Mouse (Mus musculus) naive thymus-derived CD4-positive, alpha-beta T cell, adult 2 months (primary cell): Measurements from ENCODE around the gene Cops9.

Experiments
- DNase-seq: peaks from one replicate; pipeline ENCODE4 v3.0.0-alpha.2; 2011; ENCODE audit warnings: low read depth

Cops9 gene

DNA sequence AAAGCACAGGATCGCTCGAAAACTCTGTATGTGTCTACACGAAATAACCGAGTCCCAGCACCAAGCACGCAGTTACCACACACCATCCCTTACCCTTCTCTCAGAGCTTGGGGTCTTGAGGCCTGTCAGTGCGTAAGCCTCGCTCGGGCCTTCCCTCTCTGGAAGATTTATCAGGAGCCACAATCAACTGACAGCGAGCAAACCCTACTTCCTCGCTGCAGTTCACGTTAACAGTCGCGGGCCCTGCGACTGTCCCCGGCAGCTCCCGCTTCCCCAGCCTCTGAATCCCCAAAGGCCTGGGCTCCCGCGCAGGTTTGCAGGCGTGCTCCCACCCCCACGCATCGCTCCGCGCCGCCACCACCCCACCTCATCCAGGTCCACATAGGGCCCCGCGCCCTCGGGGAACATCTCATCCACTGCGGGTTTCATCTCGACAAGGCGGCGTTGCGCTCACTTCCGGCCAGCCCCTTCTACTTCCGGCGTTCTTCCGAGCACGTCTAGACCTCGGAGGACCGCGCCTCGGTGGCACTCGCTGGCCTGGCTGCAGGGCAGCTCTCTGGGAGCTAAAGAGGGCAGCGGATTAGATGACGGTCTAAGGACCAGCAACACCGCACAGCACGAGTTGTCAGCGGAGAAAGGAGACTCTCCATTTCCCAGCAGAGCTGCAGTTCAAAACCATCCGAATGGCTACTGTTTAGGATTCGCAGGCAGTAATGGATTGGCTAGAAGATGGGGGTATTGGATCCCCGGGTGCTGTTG, at the start of gene Cops9:
Cops9 (minus strand) TSS at position 472 of the 759 bp plus-strand sequence.
- DNase-seq: peak; percentile 90

- DNase-seq: no peak
Measured at GRCm38 (mm10) chr1:92691166-92691844, 49.5 kb upstream of the Cops9 start.

- no peak for DNase-seq
Measured at GRCm38 (mm10) chr1:92686994-92687393, 45.2 kb upstream of the Cops9 start.

DNA sequence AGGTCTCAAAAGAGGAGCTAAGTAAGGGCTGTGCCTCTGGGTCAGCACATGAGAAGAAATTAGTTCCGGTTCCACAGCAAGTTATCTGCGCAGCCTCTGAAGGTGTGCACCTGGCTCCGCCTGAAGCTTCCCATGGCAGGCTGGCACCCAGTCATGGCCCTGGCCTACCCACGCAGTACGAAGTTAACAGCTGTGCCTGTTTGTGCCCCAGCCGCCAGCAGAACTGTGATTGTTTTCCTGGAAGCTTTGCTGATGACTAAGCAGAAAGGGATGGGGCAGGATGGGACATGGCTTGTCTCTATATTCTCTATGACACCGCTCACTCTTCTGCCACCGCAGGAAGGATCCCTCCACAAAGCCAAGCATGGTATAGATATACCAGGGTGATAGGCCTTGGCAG, 41.4 kb upstream of the Cops9 start:
- no peak for DNase-seq

DNA sequence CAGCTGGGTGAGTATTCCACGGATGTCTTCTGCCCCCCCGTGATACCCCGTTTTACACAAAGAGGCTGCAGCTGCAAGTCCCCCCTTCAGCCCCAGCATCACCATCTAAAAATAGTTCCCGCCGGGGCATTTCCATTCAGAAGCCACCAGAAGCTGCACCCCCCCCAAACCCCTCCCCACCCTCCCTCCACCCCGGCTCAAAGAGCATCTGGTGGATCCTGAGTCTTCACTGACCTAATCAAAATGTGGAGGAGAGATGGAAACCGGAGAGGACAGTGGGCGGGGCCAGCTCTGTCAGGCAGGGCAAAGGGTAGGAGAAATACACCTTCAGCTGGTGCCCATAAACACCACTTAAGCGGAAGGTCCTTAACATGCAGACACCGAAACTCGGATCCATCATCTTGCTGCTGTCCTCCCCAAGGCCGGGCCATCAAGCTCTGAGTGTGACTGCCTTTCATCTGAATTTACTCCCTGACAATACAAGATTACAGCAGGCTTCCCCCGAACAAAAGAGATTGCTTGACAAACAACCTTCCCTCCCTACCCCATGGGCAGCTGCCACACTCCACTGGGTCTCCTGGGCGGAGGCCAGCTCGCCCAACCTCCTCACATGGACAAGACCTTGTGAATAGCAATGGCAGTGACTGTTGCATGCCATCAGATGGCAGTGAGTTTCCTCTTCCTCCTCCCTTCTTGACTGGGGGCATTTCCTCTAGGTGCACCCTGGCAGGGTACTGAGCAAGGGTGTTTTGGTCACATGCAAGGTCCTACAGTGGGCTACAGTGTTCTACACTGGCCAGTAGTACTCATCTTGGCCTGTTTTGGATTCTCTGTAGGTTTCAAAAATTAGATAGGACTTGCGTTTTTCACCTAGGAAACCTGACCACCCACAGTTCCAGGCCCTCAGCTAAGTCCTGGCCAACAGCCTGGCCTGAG, 39.2 kb upstream of the Cops9 start:
- DNase-seq: no peak

GRCm38 (mm10) chr1:92678757-92679156, 37.0 kb upstream of the Cops9 start:
- DNase-seq: no peak

DNA sequence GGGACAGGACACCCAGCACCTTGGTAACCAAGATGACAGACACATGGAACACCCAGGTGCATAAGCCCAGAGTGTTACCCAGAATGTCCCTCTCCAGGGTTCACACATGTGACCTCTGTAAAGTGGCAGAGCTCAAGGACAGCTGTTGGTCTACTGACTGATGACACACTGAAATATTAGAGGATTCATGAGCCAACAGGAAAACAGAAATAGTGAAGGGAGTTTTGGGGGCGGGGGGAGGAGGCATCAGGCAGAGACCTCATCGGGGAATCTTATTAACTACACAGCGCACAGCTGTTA, 34.8 kb upstream of the Cops9 start:
- no peak for DNase-seq

DNA sequence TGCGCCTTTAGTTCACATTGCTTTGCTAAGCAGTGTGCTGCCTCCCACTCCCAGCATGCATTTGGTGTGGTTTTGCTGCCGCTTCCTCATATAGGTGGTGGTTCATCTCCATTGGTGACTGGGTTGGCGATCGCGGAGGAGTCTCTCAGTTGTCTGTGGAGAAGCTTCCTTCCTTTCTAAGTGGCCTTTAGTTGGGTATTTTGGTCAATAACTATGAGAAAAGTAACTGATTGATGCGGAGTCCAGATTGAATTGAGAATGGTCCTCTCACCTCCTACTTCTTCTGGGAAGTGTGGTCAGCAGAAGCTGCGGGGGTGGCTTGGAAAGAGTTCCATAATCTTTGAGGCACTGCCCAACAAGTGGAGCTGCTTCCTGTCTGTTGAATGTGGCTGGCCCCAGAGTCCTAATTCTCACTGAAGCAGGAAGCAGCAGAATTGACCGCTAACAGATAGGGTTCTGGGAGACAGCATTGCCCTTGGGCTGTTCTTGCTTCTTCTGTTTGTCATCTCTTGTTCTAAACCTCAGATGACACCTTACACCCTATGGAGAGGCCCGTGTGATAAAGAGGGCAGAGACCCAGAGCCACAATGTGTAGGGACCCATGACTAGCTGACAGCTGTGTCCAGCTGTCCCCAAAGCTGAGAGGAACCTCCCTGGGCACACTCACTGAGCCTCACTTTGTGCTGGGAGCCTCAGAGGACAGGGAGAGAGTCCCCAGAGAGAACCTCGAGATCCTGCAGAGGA, 34.3 kb upstream of the Cops9 start:
- peak; percentile 15 for DNase-seq

DNA sequence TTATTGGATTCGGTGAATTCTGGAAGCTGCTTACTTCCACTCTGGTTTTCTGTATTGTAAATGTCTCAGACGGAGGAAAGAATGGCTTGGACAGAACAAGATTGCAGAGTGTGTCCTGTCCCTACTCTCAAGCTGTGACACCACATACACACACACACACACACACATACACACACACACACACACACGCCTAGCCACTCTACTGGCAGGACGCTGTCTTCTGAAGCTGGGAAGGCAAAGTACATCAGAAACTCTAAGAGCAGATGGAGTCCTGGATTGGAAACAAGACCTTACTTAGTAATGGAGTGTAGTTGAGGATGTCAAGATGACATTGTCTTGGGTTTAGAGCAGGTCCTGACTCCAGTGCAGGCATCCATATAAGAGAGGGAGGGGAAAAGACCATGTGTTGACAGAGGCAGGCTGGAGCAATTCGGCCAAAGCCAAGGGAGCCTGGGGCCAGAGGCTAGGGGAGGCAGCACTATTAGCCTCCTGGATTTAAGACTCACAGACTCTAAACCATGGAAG, 31.5 kb upstream of the Cops9 start:
- no peak for DNase-seq

GRCm38 (mm10) chr1:92671326-92671725, 29.5 kb upstream of the Cops9 start:
- no peak for DNase-seq

GRCm38 (mm10) chr1:92669430-92669829, 27.6 kb upstream of the Cops9 start:
- no peak for DNase-seq

GRCm38 (mm10) chr1:92667106-92667505, 25.3 kb upstream of the Cops9 start:
- no peak for DNase-seq

GRCm38 (mm10) chr1:92659392-92659791, 17.6 kb upstream of the Cops9 start:
- no peak for DNase-seq

DNA sequence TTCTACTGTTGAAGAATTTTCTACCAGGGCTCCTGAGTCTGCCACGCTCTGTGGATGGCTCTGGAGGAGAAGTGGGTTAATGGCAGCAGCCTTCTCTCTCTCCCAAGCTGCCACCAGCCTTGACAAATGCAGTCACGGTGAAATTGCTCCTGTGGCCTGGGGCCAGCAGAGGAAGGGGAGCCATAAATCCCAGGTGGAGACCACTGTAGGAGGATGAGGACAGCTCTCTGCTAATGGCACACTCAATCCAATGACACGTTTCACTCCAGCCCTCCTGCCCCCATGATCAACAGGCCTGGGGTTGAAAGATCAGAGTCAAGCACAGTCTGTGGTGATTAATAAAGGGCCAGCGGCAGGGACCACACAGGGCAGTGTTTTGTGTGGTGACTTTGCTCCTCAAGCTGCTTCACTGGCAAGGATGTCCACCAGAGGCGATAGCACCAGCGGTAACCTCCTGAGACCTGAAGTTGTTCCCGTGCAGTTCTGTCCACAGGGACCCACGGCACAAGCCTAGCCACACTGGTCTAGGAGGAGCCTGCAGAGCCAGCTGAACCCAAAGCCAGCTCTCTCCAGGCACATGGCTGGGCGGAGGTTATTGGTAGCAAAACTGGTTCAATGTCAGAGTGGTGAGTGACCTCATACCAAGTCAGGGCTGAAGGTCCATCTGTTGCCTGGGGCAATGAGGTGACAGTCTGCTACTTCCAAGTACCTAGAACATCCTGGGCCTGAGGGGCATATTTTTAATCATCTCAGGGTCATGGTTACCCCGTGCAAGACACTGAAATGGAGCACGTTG, 15.4 kb upstream of the Cops9 start:
- no peak for DNase-seq

DNA sequence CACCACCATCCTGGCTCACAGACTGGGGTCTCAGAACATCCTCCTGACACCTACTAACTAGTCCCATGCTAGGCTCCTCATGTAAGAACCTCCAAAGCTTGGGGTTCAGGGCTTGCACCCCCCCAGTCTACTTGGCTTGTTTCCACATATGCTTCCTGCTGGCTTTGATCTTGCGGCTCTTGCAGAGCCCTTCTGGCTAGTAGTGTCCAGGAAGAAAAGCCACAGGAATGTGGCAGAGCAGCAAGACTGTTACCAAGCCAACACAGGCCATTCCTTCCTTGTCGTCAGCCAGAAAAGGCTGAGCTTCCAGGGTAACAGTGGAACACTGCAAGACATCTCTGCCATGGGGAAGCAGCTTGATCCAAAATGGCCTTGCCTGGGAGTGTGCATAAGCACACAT, 12.9 kb upstream of the Cops9 start:
- no peak for DNase-seq

GRCm38 (mm10) chr1:92653179-92653578, 11.4 kb upstream of the Cops9 start:
- no peak for DNase-seq

DNA sequence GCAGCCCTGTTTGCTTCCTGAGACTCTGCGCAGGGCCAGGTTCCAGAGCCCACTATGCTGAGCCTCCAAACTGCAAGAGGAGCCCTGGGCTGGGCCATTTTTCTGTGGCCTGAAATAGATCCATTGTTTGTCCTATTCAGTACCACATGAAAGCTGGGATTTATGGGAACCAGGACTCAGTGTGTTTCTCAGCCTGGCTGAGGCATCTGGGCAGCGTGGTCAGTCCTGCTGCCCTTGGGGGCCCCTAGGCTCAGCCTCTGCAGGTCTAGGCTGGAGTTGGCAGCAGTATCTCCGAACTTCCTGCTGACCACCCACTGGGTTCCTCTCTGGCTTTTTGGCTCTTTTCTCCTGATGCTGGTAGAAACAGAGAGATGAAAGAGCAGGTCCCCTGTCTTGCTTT, 9.7 kb upstream of the Cops9 start:
- no peak for DNase-seq

GRCm38 (mm10) chr1:92648673-92649072, 6.9 kb upstream of the Cops9 start, which contains the start of gene Otos:
Gene Otos (minus strand): TSS chr1:92648841.
- peak; percentile 78 for DNase-seq

DNA sequence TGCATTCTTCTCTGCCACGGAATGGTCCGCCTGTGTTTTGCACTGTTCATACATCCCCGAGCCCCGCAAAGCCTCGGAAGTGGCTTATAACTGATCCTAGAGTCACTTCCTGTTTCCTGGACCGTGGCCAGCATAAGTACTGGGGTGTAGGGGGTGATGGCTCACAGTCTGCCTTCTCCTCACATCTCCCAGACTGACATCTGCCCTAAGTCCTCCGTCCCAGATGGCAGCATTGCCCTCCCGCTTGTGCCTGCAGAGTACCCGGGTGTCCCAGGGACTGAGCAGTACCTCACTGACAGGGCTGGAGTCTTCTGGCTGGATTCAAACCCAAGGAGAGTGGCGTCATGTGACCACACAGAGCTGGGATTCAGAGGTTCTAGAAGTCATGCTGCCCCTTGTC, 6.4 kb upstream of the Cops9 start:
- peak; percentile 62 for DNase-seq

DNA sequence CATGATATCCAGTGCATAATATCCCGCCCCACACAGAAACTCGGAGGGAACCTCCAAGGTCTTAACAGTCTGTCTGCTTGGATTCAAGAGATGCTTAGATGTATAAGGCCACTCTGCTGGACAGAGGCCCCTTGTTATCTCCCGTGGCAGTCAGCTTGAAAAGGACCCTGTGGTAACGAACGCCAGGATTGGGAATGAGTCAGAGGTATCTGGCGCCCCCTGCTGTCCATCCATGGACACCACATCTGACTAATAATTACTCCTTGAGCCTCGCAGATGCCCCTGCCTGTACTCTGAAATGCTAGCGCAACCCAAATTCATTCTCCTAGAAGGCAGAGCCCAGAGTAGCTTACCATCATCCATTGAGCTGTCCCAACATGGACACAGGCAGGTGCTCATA, 6.0 kb upstream of the Cops9 start:
- DNase-seq: peak; percentile 79

DNA sequence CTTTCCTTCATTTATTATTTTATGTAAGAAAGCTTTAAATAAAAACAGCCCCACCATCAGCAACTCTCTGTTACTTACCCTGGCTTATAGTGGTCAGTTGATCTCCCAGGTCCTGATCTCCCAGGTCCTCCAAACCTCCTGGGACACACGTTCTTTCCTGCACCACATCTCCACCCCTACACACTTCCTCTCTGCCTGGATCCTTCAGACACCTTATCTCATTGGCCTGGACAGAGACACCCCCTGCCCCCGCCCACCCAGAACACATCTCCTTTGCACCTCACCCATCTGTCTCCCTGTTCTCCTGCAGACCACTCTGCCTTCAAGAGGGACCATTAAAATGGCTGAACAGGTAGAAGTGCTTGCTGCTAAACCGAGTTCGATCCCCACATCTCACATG, 5.2 kb upstream of the Cops9 start:
- DNase-seq: no peak
